Mouse (Mus musculus) midbrain, embryonic 16.5 days (tissue): Measurements from ENCODE around the gene Ggps1. TPM values are rescaled to one million over a fixed set of nuclear protein-coding genes. Genes with fewer than 3 reads are reported as not detected.
A peak's percentile ranks its signal among the peaks of the same experiment; 100 is the strongest.
"Not testable (repeated sequence)": the region's sequence is repeated elsewhere in the genome, so short reads cannot be mapped to it uniquely, and the experiment has no call there.

Source experiments
- ATAC-seq: fragments of 200-750 bp; cut with Nextera tagmentation; 2 replicates; pipeline ENCODE4 v1.8.0; 2017; ENCODE audit warnings: moderate TSS enrichment
- H3K27ac ChIP-seq: fragments of 300-500 bp; sonication (generic); 2 replicates; pipeline ENCODE4 v1.5.1; 2014; ENCODE audit warnings: mild to moderate bottlenecking, low read length, mixed read lengths
- H3K27me3 ChIP-seq: fragments of 300-500 bp; sonication (generic); 2 replicates; pipeline ENCODE4 v1.6.1; 2014; ENCODE audit warnings: low read depth, low read length, mixed read lengths; ENCODE audit not compliant: control insufficient read depth, insufficient read depth
- H3K36me3 ChIP-seq: fragments of 300-500 bp; sonication (generic); 2 replicates; pipeline ENCODE4 v1.6.1; 2014; ENCODE audit warnings: mild to moderate bottlenecking, low read length, moderate library complexity, mixed read lengths; ENCODE audit not compliant: control insufficient read depth, insufficient read depth
- H3K4me1 ChIP-seq: fragments of 300-500 bp; sonication (generic); 2 replicates; pipeline ENCODE4 v1.6.1; 2014; ENCODE audit warnings: mild to moderate bottlenecking, low read length, mixed read lengths; ENCODE audit not compliant: control insufficient read depth, insufficient read depth
- H3K4me2 ChIP-seq: fragments of 300-500 bp; sonication (generic); 2 replicates; pipeline ENCODE4 v1.6.1; 2014; ENCODE audit warnings: mild to moderate bottlenecking, low read length, mixed read lengths
- H3K4me3 ChIP-seq: fragments of 300-500 bp; sonication (generic); 2 replicates; pipeline ENCODE4 v1.5.1; 2014; ENCODE audit warnings: low read depth, mild to moderate bottlenecking, low read length, moderate library complexity, mixed read lengths
- H3K9ac ChIP-seq: fragments of 300-500 bp; sonication (generic); 2 replicates; pipeline ENCODE4 v1.6.1; 2014; ENCODE audit warnings: low read depth, low read length, mixed read lengths
- H3K9me3 ChIP-seq: fragments of 300-500 bp; sonication (generic); replicated peaks from 2 replicates; pipeline ENCODE4 v1.6.1; 2014; ENCODE audit warnings: mild to moderate bottlenecking, low read length, mixed read lengths; ENCODE audit not compliant: control insufficient read depth, poor library complexity, severe bottlenecking
- WGBS: fragments of 180-500 bp; shearing (Covaris S2); extraction: QIAGEN DNeasy Blood & Tissue Kit; methylation state at CpG from one replicate; pipeline ENCODE4 v1.1.7; 2014; 5-methylcytosine and 5-hydroxymethylcytosine counted together
- polyA plus RNA-seq: library from polyadenylated mRNA; unstranded; fragments of >200 nt; fragmentation: Nextera tagmentation; extraction: Ambion mirVana; gene quantifications from 2 replicates; pipeline ENCODE4 v1.2.1, GENCODE M21; 2015

Ggps1 gene
- polyA plus RNA-seq, 1 experiment from 2014 or later, result 80.6 TPM

- no peaks in the 10 kb centered on the region for H3K27me3 ChIP-seq
- no peak for ATAC-seq
- H3K9me3 ChIP-seq, result no peaks in the 10 kb centered on the region
- H3K4me2 ChIP-seq, result no peak overlapping the region
- H3K27ac ChIP-seq, result no peak overlapping the region
- H3K4me1 ChIP-seq, result peaks cover 6% of the 10 kb centered on the region
- peaks cover 4% of the 10 kb centered on the region; the same call in 1 of the 2 replicates for H3K36me3 ChIP-seq
- H3K4me3 ChIP-seq, result no peak overlapping the region
- no peak overlapping the region for H3K9ac ChIP-seq
Measured at GRCm38 (mm10) chr13:14043851-14044250, 19.4 kb downstream of the Ggps1 start.

GRCm38 (mm10) chr13:14040186-14040585 is 23.1 kb downstream of the Ggps1 start:
- no peak for ATAC-seq
- no peaks in the 10 kb centered on the region for H3K9me3 ChIP-seq
- H3K4me3 ChIP-seq, result peak overlapping the region; percentile 72
- H3K27ac ChIP-seq, result 0 out of 2 replicates have a peak overlapping the region, but pooled peaks have one; percentile 28
- peak overlapping the region; percentile 72 for H3K4me2 ChIP-seq
- H3K4me1 ChIP-seq, result peaks cover 16% of the 10 kb centered on the region
- H3K27me3 ChIP-seq, result no peaks in the 10 kb centered on the region
- WGBS, result 63% methylated on average over 5 of the region's 5 CpGs
- peak overlapping the region; percentile 48; the same call in 1 of the 2 replicates for H3K9ac ChIP-seq
- no peaks in the 10 kb centered on the region for H3K36me3 ChIP-seq

GRCm38 (mm10) chr13:14039292-14039965 is 23.9 kb downstream of the Ggps1 start, which contains the start of gene Tbce:
TSS of gene Tbce (minus strand) at chr13:14039638.
- peak within 1 kb of the TSS; percentile 99 for H3K27ac ChIP-seq
- H3K9me3 ChIP-seq, result no peaks in the 10 kb centered on the region
- peaks cover 16% of the 10 kb centered on the region for H3K4me1 ChIP-seq
- ATAC-seq, result peak; percentile 98
- WGBS, result 1% methylated on average over 35 of the region's 35 CpGs
- no peaks in the 10 kb centered on the region for H3K27me3 ChIP-seq
- H3K4me3 ChIP-seq, result peak within 1 kb of the TSS; percentile 72
- no peaks in the 10 kb centered on the region for H3K36me3 ChIP-seq
- H3K4me2 ChIP-seq, result peak within 1 kb of the TSS; percentile 72
- H3K9ac ChIP-seq, result peak within 1 kb of the TSS; percentile 86

- Histone ChIP-seq H3K4me3 (peak overlapping the region; percentile 72), H3K9ac (peak overlapping the region; percentile 86)
- 0% methylated on average over 8 of the region's 8 CpGs for WGBS
Measured at GRCm38 (mm10) chr13:14038911-14039291, 24.4 kb downstream of the Ggps1 start.

GRCm38 (mm10) chr13:14035875-14036630 is 27.2 kb downstream of the Ggps1 start:
- Histone ChIP-seq H3K36me3 (no peaks in the 10 kb centered on the region), H3K4me1 (peaks cover 16% of the 10 kb centered on the region), H3K27ac (no peak overlapping the region), H3K9me3 (no peaks in the 10 kb centered on the region), H3K27me3 (no peaks in the 10 kb centered on the region), H3K4me3 (no peak overlapping the region), H3K9ac (no peak overlapping the region), H3K4me2 (no peak overlapping the region)
- WGBS, result 95% methylated on average over 11 of the region's 11 CpGs
- ATAC-seq, result no peak

More at GRCm38 (mm10) chr13:14038911-14039291, 24.4 kb downstream of the Ggps1 start:
- no peaks in the 10 kb centered on the region for H3K9me3 ChIP-seq
- H3K4me1 ChIP-seq, result peaks cover 16% of the 10 kb centered on the region
- H3K4me2 ChIP-seq, result peak overlapping the region; percentile 72
- peak overlapping the region; percentile 99 for H3K27ac ChIP-seq
- H3K27me3 ChIP-seq, result no peaks in the 10 kb centered on the region
- H3K36me3 ChIP-seq, result no peaks in the 10 kb centered on the region
- peak; percentile 81 for ATAC-seq

GRCm38 (mm10) chr13:14035352-14035751 is 27.9 kb downstream of the Ggps1 start:
- H3K4me3 ChIP-seq, ATAC-seq, H3K9me3 ChIP-seq, H3K9ac ChIP-seq, H3K27ac ChIP-seq, H3K27me3 ChIP-seq, H3K4me2 ChIP-seq, H3K36me3 ChIP-seq: not testable (repeated sequence)
- H3K4me1 ChIP-seq, result peaks cover 14% of the 10 kb centered on the region
- 97% methylated on average over 3 of the region's 3 CpGs for WGBS

GRCm38 (mm10) chr13:14034073-14034348 is 29.3 kb downstream of the Ggps1 start:
- Histone ChIP-seq H3K36me3 (no peaks in the 10 kb centered on the region), H3K27me3 (no peaks in the 10 kb centered on the region)
- ATAC-seq, result no peak

GRCm38 (mm10) chr13:14033309-14034072 is 29.8 kb downstream of the Ggps1 start:
- H3K27ac ChIP-seq, result no peak overlapping the region
- H3K4me1 ChIP-seq, result peaks cover 9% of the 10 kb centered on the region; the same call in 1 of the 2 replicates
- no peak overlapping the region for H3K4me3 ChIP-seq
- H3K9ac ChIP-seq, result no peak overlapping the region
- WGBS, result 93% methylated on average over 5 of the region's 5 CpGs
- no peak overlapping the region for H3K4me2 ChIP-seq
- no peaks in the 10 kb centered on the region for H3K9me3 ChIP-seq
- no peak for ATAC-seq
- no peaks in the 10 kb centered on the region for H3K27me3 ChIP-seq
- no peaks in the 10 kb centered on the region for H3K36me3 ChIP-seq

More at GRCm38 (mm10) chr13:14034073-14034348, 29.3 kb downstream of the Ggps1 start:
- H3K9ac ChIP-seq, result no peak overlapping the region
- H3K9me3 ChIP-seq, result no peaks in the 10 kb centered on the region
- H3K27ac ChIP-seq, result no peak overlapping the region
- peaks cover 9% of the 10 kb centered on the region; the same call in 1 of the 2 replicates for H3K4me1 ChIP-seq
- H3K4me3 ChIP-seq, result no peak overlapping the region
- no peak overlapping the region for H3K4me2 ChIP-seq
